8 mouse cellular contexts compared by ENCODE assay signal in the genomic region with DNA sequence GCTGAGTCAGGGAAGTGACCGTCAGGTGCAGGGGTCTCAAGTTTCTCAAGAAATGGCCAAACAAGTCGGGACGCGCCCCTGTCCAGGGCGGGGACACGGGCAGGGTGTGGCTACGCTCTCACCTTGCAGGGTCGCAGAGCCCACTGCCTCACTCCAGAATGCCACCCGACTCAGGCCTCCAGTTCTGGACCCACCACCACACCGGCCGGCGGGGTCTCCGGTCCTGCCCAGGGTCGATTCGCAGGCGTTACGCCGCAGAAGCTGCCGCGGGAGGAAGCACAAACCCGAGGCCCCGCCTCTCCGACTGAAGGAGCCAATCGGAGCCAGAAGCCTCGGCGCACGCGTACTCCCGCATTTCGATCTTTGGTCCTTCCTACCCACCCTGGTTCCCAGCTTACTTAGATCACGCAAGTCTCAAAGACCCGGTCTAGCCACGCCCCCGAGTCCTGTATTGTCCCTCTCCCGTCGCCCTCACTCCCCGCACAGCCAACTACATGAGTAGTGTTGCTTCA. TPM values are rescaled to one million over a fixed set of nuclear protein-coding genes. Genes with fewer than 3 reads are reported as not detected.
A peak's percentile ranks its signal among the peaks of the same experiment; 100 is the strongest.
DNase-seq lines count a peak whose midpoint lies in the region; ATAC-seq and TF ChIP-seq lines count a peak whose summit lies in the region.

A gene (minus strand): TSS at position 306 of the 512 bp plus-strand sequence.

- peaks cover 22 to 61% of the 10 kb centered on the region in 2 experiments for H3K4me1 ChIP-seq in CH12.LX (ENCODE audit: control insufficient read depth in 1 of 2, insufficient read depth in 2 of 2)
- peaks cover 10% of the 10 kb centered on the region for H3K4me1 ChIP-seq in forebrain, embryonic 11.5 days (replicated peaks; ENCODE audit: control insufficient read depth, insufficient read depth, low read length)
- peaks cover 54% of the 10 kb centered on the region for H3K4me1 ChIP-seq in heart, embryonic 16.5 days (ENCODE audit: control insufficient read depth, insufficient read depth, low read length)
- peaks cover 85% of the 10 kb centered on the region for H3K4me1 ChIP-seq in liver, embryonic 15.5 days (replicated peaks)
- H3K4me1 ChIP-seq in neural tube, embryonic 12.5 days: peaks cover 28% of the 10 kb centered on the region

- peaks cover 31 to 41% of the 10 kb centered on the region in 2 experiments for H3K36me3 ChIP-seq in CH12.LX (replicated peaks in 1 of 2; ENCODE audit: control insufficient read depth in 1 of 2, insufficient read depth in 1 of 2, low read length in 1 of 2)
- no peaks in the 10 kb centered on the region; the same call in 1 of the 2 replicates for H3K36me3 ChIP-seq in forebrain, embryonic 11.5 days (ENCODE audit: control insufficient read depth, insufficient read depth, low read length)
- H3K36me3 ChIP-seq in heart, embryonic 16.5 days (ENCODE audit: control insufficient read depth, insufficient read depth): no peaks in the 10 kb centered on the region; the same call in 1 of the 2 replicates
- peaks cover 11% of the 10 kb centered on the region; the same call in 1 of the 2 replicates for H3K36me3 ChIP-seq in liver, embryonic 15.5 days (replicated peaks)
- H3K36me3 ChIP-seq in neural tube, embryonic 12.5 days: peaks cover 13% of the 10 kb centered on the region; the same call in 1 of the 2 replicates

- no peak for TF ChIP-seq RAD21 in CH12.LX (IDR thresholded peaks at IDR 0.05; ENCODE audit: low read depth, low read length)

- peak within 1 kb of the TSS; percentile 93 for H3K9ac ChIP-seq in CH12.LX (ENCODE audit: insufficient read depth, low read depth)
- peak within 1 kb of the TSS; percentile 81 for H3K9ac ChIP-seq in forebrain, embryonic 11.5 days (ENCODE audit: low read length)
- H3K9ac ChIP-seq in heart, embryonic 16.5 days (ENCODE audit: low read length): peak within 1 kb of the TSS; percentile 86
- H3K9ac ChIP-seq in liver, embryonic 15.5 days: peak within 1 kb of the TSS; percentile 88
- H3K9ac ChIP-seq in neural tube, embryonic 12.5 days: peak within 1 kb of the TSS; percentile 66

- H3K79me2 ChIP-seq in CH12.LX (replicated peaks; ENCODE audit: control insufficient read depth, extremely low read depth, insufficient read depth, poor library complexity, severe bottlenecking): peaks cover 4% of the 10 kb centered on the region; the same call in 1 of the 2 replicates

- DNase-seq in CH12.LX (ENCODE audit: extremely low read depth): peak; percentile 96
- DNase-seq in c-Kit-positive CD71-positive TER-119-negative erythroid progenitor cells, embryonic 14.5 days (ENCODE audit: low read depth): peak; percentile 90
- peak; percentile 96 for DNase-seq in forebrain, embryonic 11.5 days (ENCODE audit: low spot score)
- peak; percentile 97 to 98 for DNase-seq in kidney, postnatal 36 days
- DNase-seq in telencephalon, adult 2 months (ENCODE audit: low read depth, low spot score): peak; percentile 91

- WGBS in forebrain, embryonic 11.5 days: under 1% methylated on average over 37 of the region's 37 CpGs
- WGBS in heart, embryonic 16.5 days: under 1% methylated on average over 37 of the region's 37 CpGs
- WGBS in liver, embryonic 15.5 days (ENCODE audit: insufficient replicate concordance): 0% methylated on average over 37 of the region's 37 CpGs
- WGBS in neural tube, embryonic 12.5 days: under 1% methylated on average over 37 of the region's 37 CpGs

- peak; percentile 74 for TF ChIP-seq POLR2A in CH12.LX (IDR thresholded peaks at IDR 0.05; ENCODE audit: low read depth, low read length)

- no peak for TF ChIP-seq CTCF in CH12.LX (conservative IDR thresholded peaks at IDR 0.05 in 1 of 2, IDR thresholded peaks at IDR 0.05 in 1 of 2; ENCODE audit: low read depth in 2 of 2, low read length in 2 of 2)

- TF ChIP-seq EP300 in CH12.LX (IDR thresholded peaks at IDR 0.05; ENCODE audit: low read length): no peak

- peak; percentile 83 for ATAC-seq in forebrain, embryonic 11.5 days (replicated peaks; ENCODE audit: low FRiP score)
- peak; percentile 71 for ATAC-seq in heart, embryonic 16.5 days (replicated peaks; ENCODE audit: extremely low read depth, insufficient read depth, low FRiP score)
- ATAC-seq in liver, embryonic 15.5 days (ENCODE audit: insufficient read depth): peak; percentile 68
- peak; percentile 86 for ATAC-seq in neural tube, embryonic 12.5 days (ENCODE audit: low FRiP score, low read depth)

- dilution Hi-C loops in CH12.LX (cut with MboI; ENCODE audit: extremely low pct_ligation_motif_present, extremely low pct_unique_long_range_greater_than_20kb, low sequenced_read_pairs): no loop called here

- H3K27ac ChIP-seq in CH12.LX (ENCODE audit: insufficient read depth, low read depth): peak within 1 kb of the TSS; percentile 23; the same call in 1 of the 2 replicates
- no peak within 1 kb of the TSS for H3K27ac ChIP-seq in forebrain, embryonic 11.5 days (ENCODE audit: low read depth, low read length)
- peak within 1 kb of the TSS; percentile 9 for H3K27ac ChIP-seq in heart, embryonic 16.5 days (ENCODE audit: low read length)
- peak within 1 kb of the TSS; percentile 78 for H3K27ac ChIP-seq in liver, embryonic 15.5 days (replicated peaks)
- H3K27ac ChIP-seq in neural tube, embryonic 12.5 days: no peak within 1 kb of the TSS

- H3K9me3 ChIP-seq in CH12.LX (replicated peaks; ENCODE audit: low read length): no peaks in the 10 kb centered on the region
- H3K9me3 ChIP-seq in forebrain, embryonic 11.5 days (ENCODE audit: control insufficient read depth, low read length): no peaks in the 10 kb centered on the region
- no peaks in the 10 kb centered on the region for H3K9me3 ChIP-seq in heart, embryonic 16.5 days (replicated peaks; ENCODE audit: control insufficient read depth, low read length)
- no peaks in the 10 kb centered on the region for H3K9me3 ChIP-seq in liver, embryonic 15.5 days (replicated peaks)
- H3K9me3 ChIP-seq in neural tube, embryonic 12.5 days: no peaks in the 10 kb centered on the region

- no peaks in the 10 kb centered on the region for H3K27me3 ChIP-seq in CH12.LX (replicated peaks)
- no peaks in the 10 kb centered on the region for H3K27me3 ChIP-seq in forebrain, embryonic 11.5 days (ENCODE audit: control insufficient read depth, insufficient read depth, low read length)
- H3K27me3 ChIP-seq in heart, embryonic 16.5 days (ENCODE audit: control insufficient read depth, insufficient read depth, low read length): no peaks in the 10 kb centered on the region
- no peaks in the 10 kb centered on the region for H3K27me3 ChIP-seq in liver, embryonic 15.5 days
- H3K27me3 ChIP-seq in neural tube, embryonic 12.5 days (replicated peaks): no peaks in the 10 kb centered on the region

- peak within 1 kb of the TSS; percentile 85 to 93 (median 90) for H3K4me3 ChIP-seq in CH12.LX (replicated peaks in 1 of 3; ENCODE audit: low read depth in 2 of 3, low read length in 2 of 3, poor library complexity in 1 of 3)
- peak within 1 kb of the TSS; percentile 75 for H3K4me3 ChIP-seq in forebrain, embryonic 11.5 days (ENCODE audit: low read depth, low read length)
- H3K4me3 ChIP-seq in heart, embryonic 16.5 days (ENCODE audit: low read length): peak within 1 kb of the TSS; percentile 71
- H3K4me3 ChIP-seq in liver, embryonic 15.5 days (replicated peaks): peak within 1 kb of the TSS; percentile 87
- peak within 1 kb of the TSS; percentile 80 for H3K4me3 ChIP-seq in neural tube, embryonic 12.5 days

- in situ Hi-C loops in CH12.LX (cut with MboI; ENCODE audit: low pct_ligation_motif_present, low pct_unique_long_range_greater_than_20kb, low sequenced_read_pairs): loop anchor here (5.0 kb wide), 1 partner anchor 88 kb away; no protein-coding TSS in a partner anchor

- peak within 1 kb of the TSS; percentile 88 for H3K4me2 ChIP-seq in CH12.LX (ENCODE audit: insufficient read depth, low read depth, poor library complexity, severe bottlenecking)
- H3K4me2 ChIP-seq in forebrain, embryonic 11.5 days (ENCODE audit: low read depth, low read length, severe bottlenecking): peak within 1 kb of the TSS; percentile 87
- peak within 1 kb of the TSS; percentile 87 for H3K4me2 ChIP-seq in heart, embryonic 16.5 days (ENCODE audit: low read depth, low read length)
- H3K4me2 ChIP-seq in liver, embryonic 15.5 days: peak within 1 kb of the TSS; percentile 92
- H3K4me2 ChIP-seq in neural tube, embryonic 12.5 days (replicated peaks): peak within 1 kb of the TSS; percentile 85

TF ChIP-seq in CH12.LX, 34 proteins besides CTCF, POLR2A, EP300 and RAD21 (continues in another document):
- TF ChIP-seq USF1 (IDR thresholded peaks at IDR 0.05; ENCODE audit: low read depth, low read length) (no peak), ZC3H11A (IDR thresholded peaks at IDR 0.05; ENCODE audit: low read depth, low read length) (no peak), MXI1 (IDR thresholded peaks at IDR 0.05; ENCODE audit: low read depth, low read length) (no peak), UBTF (IDR thresholded peaks at IDR 0.05; ENCODE audit: low read depth, low read length) (no peak), POLR2AphosphoS2 (IDR thresholded peaks at IDR 0.05; ENCODE audit: low read depth, low read length) (no peak), SIN3A (IDR thresholded peaks at IDR 0.05; ENCODE audit: low read length) (peak; percentile 51), MEF2A (IDR thresholded peaks at IDR 0.05; ENCODE audit: borderline replicate concordance, low read depth, low read length) (no peak), MAFK (IDR thresholded peaks at IDR 0.05; ENCODE audit: insufficient replicate concordance, low read length) (no peak), USF2 (conservative IDR thresholded peaks at IDR 0.05; ENCODE audit: low read depth, low read length) (no peak), GABPA (IDR thresholded peaks at IDR 0.05; ENCODE audit: insufficient replicate concordance, low read depth, low read length) (no peak), RCOR1 (conservative IDR thresholded peaks at IDR 0.05; ENCODE audit: low read depth, low read length) (no peak), PAX5 (IDR thresholded peaks at IDR 0.05; ENCODE audit: low read length) (no peak), MAX (IDR thresholded peaks at IDR 0.05; ENCODE audit: low read length) (0 out of 2 replicates have a peak, but pooled peaks have one; percentile 27), ELF1 (IDR thresholded peaks at IDR 0.05; ENCODE audit: low read depth, low read length) (peak; percentile 56; the same call in 1 of the 2 replicates), E2F4 (IDR thresholded peaks at IDR 0.05; ENCODE audit: insufficient replicate concordance, low read depth, low read length) (no peak), SMC3 (IDR thresholded peaks at IDR 0.05; ENCODE audit: low read depth, low read length) (no peak), CHD2 (IDR thresholded peaks at IDR 0.05; ENCODE audit: low read length) (no peak)

RNA-seq across cellular contexts. Expression of the gene that starts here (rescaled TPM):
- 29.0 and 30.7 TPM in 2 replicates for total RNA-seq in CH12.LX (2012; rRNA removed)
- 13.5 and 15.5 TPM in 2 replicates for total RNA-seq in CH12.LX (2014; rRNA removed)
- polyA plus RNA-seq in CH12.LX (2012; ENCODE audit: insufficient read length, low read depth): 25.2 and 25.4 TPM in 2 replicates
- polyA plus RNA-seq in forebrain, embryonic 11.5 days (2014; fragmentation: Nextera tagmentation; extraction: Ambion mirVana): 20.4 and 24.5 TPM in 2 replicates
- 33.6 and 34.8 TPM in 2 replicates for polyA plus RNA-seq in heart, embryonic 16.5 days (2015; fragmentation: Nextera tagmentation; extraction: Ambion mirVana)
- polyA plus RNA-seq in liver, embryonic 15.5 days (2015; fragmentation: Nextera tagmentation; extraction: Ambion mirVana): 12.9 and 13.1 TPM in 2 replicates
- 27.0 and 33.0 TPM in 2 replicates for polyA plus RNA-seq in neural tube, embryonic 12.5 days (2016; fragmentation: Nextera tagmentation; extraction: Ambion mirVana)

Comparison
In these comparisons a context has a peak if more than half of its experiments do, and no peak if none do; other contexts are left out.
1. H3K27ac ChIP-seq: peak in CH12.LX (single experiment), heart, embryonic 16.5 days (single experiment) and liver, embryonic 15.5 days (single experiment); none in forebrain, embryonic 11.5 days (single experiment) and neural tube, embryonic 12.5 days (single experiment).
2. Peak in every context shown above with its lines, with median percentiles within 50 percentile points of each other: DNase-seq, H3K4me2 ChIP-seq, H3K4me3 ChIP-seq, H3K9ac ChIP-seq and ATAC-seq.